Mouse (Mus musculus) cerebellum, adult 2 months (tissue): ENCODE data around the gene Gria2. TPM values are rescaled to one million over a fixed set of nuclear protein-coding genes. Genes with fewer than 3 reads are reported as not detected.
A peak's percentile ranks its signal among the peaks of the same experiment; 100 is the strongest.

ENCODE experiments used
- DNase-seq, 2 experiments: peaks; one replicate each; pipeline ENCODE4 v3.0.0; 2021
- H3K27ac ChIP-seq: fragments of 200-500 bp; 2 replicates; pipeline ENCODE4 v1.5.1; 2012; ENCODE audit warnings: low read length, control low read depth, inconsistent platforms; ENCODE audit not compliant: insufficient read depth
- H3K27me3 ChIP-seq: fragments of 200-500 bp; 2 replicates; pipeline ENCODE4 v1.6.1; 2012; ENCODE audit warnings: inconsistent platforms, mild to moderate bottlenecking, low read length, moderate library complexity; ENCODE audit not compliant: control insufficient read depth, insufficient read depth
- H3K4me1 ChIP-seq: fragments of 200-500 bp; 2 replicates; pipeline ENCODE4 v1.6.1; 2011; ENCODE audit warnings: low read length; ENCODE audit not compliant: control insufficient read depth, insufficient read depth
- H3K4me3 ChIP-seq: fragments of 200-500 bp; replicated peaks from 2 replicates; pipeline ENCODE3; 2011; ENCODE audit warnings: mild to moderate bottlenecking, low read depth, low read length, control low read depth; ENCODE audit not compliant: insufficient read depth
- CTCF ChIP-seq: fragments of 200-500 bp; IDR thresholded peaks from 2 replicates; pipeline ENCODE4 v1.5.1; 2011; ENCODE audit warnings: low read depth, mild to moderate bottlenecking, control low read depth, low read length, moderate library complexity, borderline replicate concordance; ENCODE audit not compliant: insufficient read depth
- POLR2A ChIP-seq: fragments of 200-500 bp; IDR thresholded peaks from 2 replicates; pipeline ENCODE4 v1.6.1; 2011; ENCODE audit warnings: low read length, control low read depth, borderline replicate concordance; ENCODE audit not compliant: insufficient read depth
- WGBS: fragments of 180-500 bp; shearing (Covaris S2); methylation state at CpG from one replicate; pipeline ENCODE4 v1.1.7; 2018; 5-methylcytosine and 5-hydroxymethylcytosine counted together
- polyA plus RNA-seq: library from polyadenylated mRNA; depleted of rRNA; stranded (reverse); fragments of >200 nt; gene quantifications from 2 replicates; pipeline ENCODE4 v1.2.3, GENCODE M21; 2012

Gene Gria2
- polyA plus RNA-seq, 1 experiment = 127 TPM

DNA sequence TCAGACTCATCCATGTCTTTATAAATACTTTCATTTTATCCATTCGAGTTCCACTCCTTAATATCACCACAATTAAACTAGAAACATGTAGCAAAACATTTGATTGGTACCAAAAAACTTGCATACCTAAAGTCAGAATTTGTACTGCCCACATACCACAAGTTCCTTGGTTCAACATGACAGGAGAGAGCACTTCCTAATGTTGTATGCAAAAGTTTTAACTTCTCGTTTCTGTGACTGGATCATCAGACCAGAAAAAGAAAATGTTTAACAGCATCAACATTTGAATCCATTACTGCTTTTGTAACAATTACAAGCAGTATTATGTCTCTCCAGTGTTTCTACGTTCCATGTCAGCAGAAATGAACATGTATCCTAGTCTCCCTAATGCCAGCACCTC lies 9.6 kb upstream of the Gria2 start:
- 82% methylated on average over 3 of the region's 3 CpGs for WGBS
- no peak for DNase-seq
- H3K4me3 ChIP-seq = no peak overlapping the region
- TF ChIP-seq CTCF (no peak), POLR2A (no peak)
- H3K4me1 ChIP-seq = no peaks in the 10 kb centered on the region
- H3K27ac ChIP-seq = no peak overlapping the region
- H3K27me3 ChIP-seq = no peaks in the 10 kb centered on the region

DNA sequence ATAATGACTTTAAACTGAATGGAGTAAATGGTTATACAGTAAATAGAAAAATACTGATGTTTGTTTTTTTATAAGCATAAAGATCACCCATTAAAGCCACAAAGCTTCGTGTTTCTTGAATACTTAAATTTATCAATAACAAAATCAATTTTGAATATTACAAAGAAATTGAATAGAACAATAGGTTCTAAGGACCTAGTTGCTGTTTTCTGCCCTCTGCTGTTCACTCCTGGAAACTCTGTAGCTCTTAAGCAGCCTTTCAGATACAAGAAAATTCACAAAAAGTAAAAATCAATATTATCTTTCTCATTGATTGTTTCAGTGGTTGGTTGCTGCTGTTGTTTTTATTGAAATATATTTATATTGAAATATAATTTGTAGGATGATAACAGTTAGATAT lies 2.7 kb upstream of the Gria2 start:
- 11% methylated on average over 1 of the region's 1 CpGs for WGBS

DNA sequence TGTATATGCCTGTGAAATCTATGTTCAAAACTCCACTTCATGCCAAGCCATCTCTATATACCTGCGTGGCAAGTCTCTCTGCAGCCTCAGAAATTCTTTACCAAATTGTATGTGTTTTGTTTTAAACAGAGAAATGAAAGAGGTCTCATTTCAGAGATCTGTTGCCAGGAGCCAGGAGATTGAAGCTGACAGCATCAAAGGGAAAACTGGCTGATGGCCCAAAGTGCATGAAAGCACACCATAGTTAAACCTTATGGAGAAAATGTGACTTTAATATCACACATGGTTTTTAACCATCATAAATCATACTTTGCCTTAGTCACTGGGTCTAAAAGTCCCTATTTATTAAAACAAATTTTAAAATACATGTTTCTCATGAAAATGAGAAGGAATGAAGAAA lies 1.2 kb upstream of the Gria2 start:
- WGBS = 48% methylated on average over 1 of the region's 1 CpGs
- H3K27me3 ChIP-seq = no peaks in the 10 kb centered on the region
- peak; percentile 10 to 32 for DNase-seq
- no peaks in the 10 kb centered on the region; the same call in 1 of the 2 replicates for H3K4me1 ChIP-seq
- no peak overlapping the region for H3K4me3 ChIP-seq
- TF ChIP-seq CTCF (no peak), POLR2A (no peak)
- no peak overlapping the region for H3K27ac ChIP-seq

More for the DNA sequence above, 2.7 kb upstream of the Gria2 start:
- TF ChIP-seq POLR2A (no peak), CTCF (no peak)
- no peaks in the 10 kb centered on the region for H3K27me3 ChIP-seq
- no peak overlapping the region for H3K4me3 ChIP-seq
- H3K27ac ChIP-seq = no peak overlapping the region
- DNase-seq = peak; percentile 23 to 33
- H3K4me1 ChIP-seq = no peaks in the 10 kb centered on the region; the same call in 1 of the 2 replicates

DNA sequence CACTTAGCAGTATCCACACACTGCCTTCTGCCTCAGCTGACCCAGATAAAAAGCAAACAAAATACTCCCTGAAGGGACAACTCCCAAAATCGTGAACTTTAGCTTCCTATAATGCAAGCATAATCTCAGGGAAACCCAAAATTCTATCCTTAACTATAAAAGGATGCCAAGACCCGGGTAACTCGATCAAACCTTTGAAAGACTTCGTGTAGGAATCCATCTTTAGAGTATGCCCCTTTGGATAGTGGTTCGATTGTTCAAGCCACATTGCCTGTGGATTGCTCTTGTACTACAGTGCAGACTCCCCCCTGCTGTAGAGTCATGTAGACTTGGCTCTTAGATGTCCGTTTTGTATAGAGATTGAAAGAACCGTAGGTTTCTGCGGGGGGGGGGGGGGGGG lies 576 bp upstream of the Gria2 start:
- H3K4me3 ChIP-seq = peak overlapping the region; percentile 77
- H3K27ac ChIP-seq = peak overlapping the region; percentile 88
- 3% methylated on average over 8 of the region's 8 CpGs for WGBS
- peak in 1 of 2 experiments; percentile 21 for DNase-seq
- H3K27me3 ChIP-seq = no peaks in the 10 kb centered on the region
- peaks cover under 1% of the 10 kb centered on the region; the same call in 1 of the 2 replicates for H3K4me1 ChIP-seq
- TF ChIP-seq CTCF (no peak), POLR2A (no peak)

DNA sequence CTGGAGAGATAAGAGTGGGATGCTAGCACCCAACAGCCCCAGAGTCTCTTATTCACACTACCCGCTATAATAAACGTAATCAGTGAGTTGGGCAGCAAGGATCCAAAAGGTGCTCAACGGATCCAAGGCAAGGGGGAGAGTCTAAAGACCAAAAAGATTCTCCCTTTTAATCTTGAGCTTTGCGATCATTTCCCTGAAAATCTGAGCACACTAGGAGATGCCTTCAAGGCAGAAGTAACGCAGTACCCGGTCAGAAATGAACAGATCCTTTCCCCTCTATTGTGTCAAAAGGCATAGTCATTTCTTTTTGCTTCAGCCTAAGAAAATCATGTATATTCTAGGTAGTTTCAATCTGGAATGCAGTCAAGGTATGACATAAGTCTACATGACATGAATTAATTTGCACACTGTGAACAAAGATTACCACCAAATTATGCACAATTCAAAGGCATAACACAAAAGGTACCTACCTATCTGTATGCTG lies 766 bp downstream of the Gria2 start:
- 3% methylated on average over 6 of the region's 6 CpGs for WGBS
- H3K4me1 ChIP-seq = peaks cover 7% of the 10 kb centered on the region; the same call in 1 of the 2 replicates
- H3K4me3 ChIP-seq = peak overlapping the region; percentile 77
- TF ChIP-seq CTCF (no peak), POLR2A (0 out of 2 replicates have a peak, but pooled peaks have one; percentile 1)
- no peaks in the 10 kb centered on the region for H3K27me3 ChIP-seq
- DNase-seq = no peak
- peak overlapping the region; percentile 91 for H3K27ac ChIP-seq

DNA sequence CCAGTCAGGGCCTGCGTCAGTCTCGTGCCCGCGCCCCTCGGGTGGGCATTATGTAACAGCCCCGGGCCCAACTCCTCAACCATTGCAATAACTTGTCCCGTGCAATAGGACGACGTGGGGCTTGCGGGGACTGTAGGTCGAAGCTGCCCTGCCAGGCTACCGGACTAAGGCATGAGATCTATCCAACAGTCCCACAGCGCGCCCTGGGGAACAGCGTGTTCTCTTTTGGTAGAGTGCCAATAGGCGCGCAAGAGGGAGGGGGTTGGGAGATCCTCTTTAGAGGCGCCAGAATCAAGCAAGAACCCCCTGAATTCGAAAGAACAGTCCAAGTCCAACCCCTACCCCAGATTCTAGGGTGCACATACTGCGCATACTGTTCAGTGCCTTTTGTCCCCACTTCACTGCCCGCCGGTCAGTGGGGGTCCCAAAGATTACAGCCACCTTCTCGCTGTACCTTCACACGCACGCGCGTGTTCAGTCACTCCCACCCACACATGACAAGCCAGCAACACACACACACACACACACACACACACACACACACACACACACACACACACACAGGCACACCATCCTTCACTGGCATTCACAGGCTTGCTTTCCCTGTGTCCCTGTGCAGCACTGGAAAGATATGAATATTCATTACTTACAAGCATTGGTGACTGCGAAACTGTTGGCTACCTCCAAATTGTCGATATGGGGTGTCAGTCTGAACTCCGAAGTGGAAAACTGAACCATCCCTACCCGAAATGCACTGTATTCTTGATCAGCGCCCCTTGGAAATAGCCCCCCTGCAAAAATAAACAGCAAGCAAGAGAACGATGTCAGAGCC lies 1.4 kb downstream of the Gria2 start:
- Histone ChIP-seq H3K4me1 (peaks cover 7% of the 10 kb centered on the region; the same call in 1 of the 2 replicates), H3K27me3 (no peaks in the 10 kb centered on the region), H3K4me3 (peak overlapping the region; percentile 77), H3K27ac (peak overlapping the region; percentile 91)
- TF ChIP-seq CTCF = no peak
- peak; percentile 22; the same call in 1 of the 2 replicates for TF ChIP-seq POLR2A
- DNase-seq = peak; percentile 84 to 85
- whole genome bisulfite sequencing = under 1% methylated on average over 33 of the region's 33 CpGs

DNA sequence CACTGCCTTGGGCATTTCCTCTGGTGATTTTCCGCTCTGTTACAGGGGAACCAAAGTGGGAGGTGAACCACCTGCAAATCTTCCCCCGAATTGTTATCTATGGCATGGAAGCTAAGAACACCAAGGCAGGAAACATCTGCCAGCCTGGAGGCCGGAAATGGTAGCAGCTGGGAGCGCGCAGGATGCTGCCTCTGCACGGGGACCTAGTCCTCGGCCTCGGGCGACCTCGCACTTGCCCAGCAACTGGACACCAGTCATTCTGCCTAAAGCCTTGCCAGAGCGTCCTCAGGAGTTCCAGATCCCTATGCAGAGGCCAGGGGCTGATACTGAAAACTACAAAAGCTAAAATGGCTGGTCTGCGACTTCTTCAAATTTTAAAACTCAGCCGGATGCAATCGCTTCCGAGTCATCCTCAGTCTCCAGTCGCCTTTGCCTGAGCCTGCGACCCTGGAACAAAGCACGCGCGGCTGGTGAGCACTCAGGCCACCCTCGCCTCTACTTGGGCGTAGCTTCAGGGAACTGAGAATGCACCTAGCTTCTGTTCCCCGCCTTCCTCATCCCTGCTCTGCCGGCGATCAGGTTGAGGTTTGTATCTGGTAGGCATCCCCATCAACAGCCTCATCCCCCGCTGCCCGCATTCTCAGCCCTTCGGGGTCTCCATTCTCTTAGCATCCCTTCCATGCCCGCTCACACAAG lies 2.2 kb downstream of the Gria2 start:
- H3K27me3 ChIP-seq = no peaks in the 10 kb centered on the region
- H3K4me1 ChIP-seq = peaks cover 7% of the 10 kb centered on the region; the same call in 1 of the 2 replicates
- under 1% methylated on average over 29 of the region's 29 CpGs for WGBS
- 0 out of 2 replicates have a peak, but pooled peaks have one; percentile 18 for TF ChIP-seq POLR2A
- TF ChIP-seq CTCF = no peak
- peak overlapping the region; percentile 77 for H3K4me3 ChIP-seq
- peak overlapping the region; percentile 91 for H3K27ac ChIP-seq
- peak; percentile 69 to 74 for DNase-seq
